Mouse (Mus musculus) midbrain, postnatal 0 days (tissue): ENCODE measurements around the gene Tmprss2. TPM values are rescaled to one million over a fixed set of nuclear protein-coding genes. Genes with fewer than 3 reads are reported as not detected.
A peak's percentile ranks its signal among the peaks of the same experiment; 100 is the strongest.

Experiments
- ATAC-seq: fragments of 200-750 bp; cut with Nextera tagmentation; 2 replicates; pipeline ENCODE4 v1.8.0; 2017; ENCODE audit warnings: moderate number of reproducible peaks, mild to moderate bottlenecking, moderate TSS enrichment, moderate library complexity; ENCODE audit not compliant: low FRiP score
- DNase-seq: peaks from one replicate; pipeline ENCODE4 v3.0.0-alpha.2; 2015; ENCODE audit warnings: low spot score
- H3K27ac ChIP-seq: fragments of 300-500 bp; sonication (generic); 2 replicates; pipeline ENCODE4 v1.5.1; 2014; ENCODE audit warnings: low read depth, mild to moderate bottlenecking, low read length, mixed read lengths
- H3K27me3 ChIP-seq: fragments of 300-500 bp; sonication (generic); 2 replicates; pipeline ENCODE4 v1.6.1; 2014; ENCODE audit warnings: low read length, control low read depth, mixed read lengths; ENCODE audit not compliant: insufficient read depth
- H3K36me3 ChIP-seq: fragments of 300-500 bp; sonication (generic); 2 replicates; pipeline ENCODE4 v1.6.1; 2014; ENCODE audit warnings: low read length, control low read depth, mixed read lengths; ENCODE audit not compliant: insufficient read depth
- H3K4me1 ChIP-seq: fragments of 300-500 bp; sonication (generic); 2 replicates; pipeline ENCODE4 v1.6.1; 2014; ENCODE audit warnings: mild to moderate bottlenecking, control low read depth, antibody characterized with exemption, low read length, mixed read lengths; ENCODE audit not compliant: insufficient read depth
- H3K4me2 ChIP-seq: fragments of 300-500 bp; sonication (generic); 2 replicates; pipeline ENCODE4 v1.6.1; 2014; ENCODE audit warnings: low read depth, mild to moderate bottlenecking, low read length, mixed read lengths; ENCODE audit not compliant: poor library complexity, severe bottlenecking
- H3K4me3 ChIP-seq: fragments of 300-500 bp; sonication (generic); 2 replicates; pipeline ENCODE4 v1.5.1; 2014; ENCODE audit warnings: low read depth, mild to moderate bottlenecking, low read length, moderate library complexity
- H3K9ac ChIP-seq: fragments of 300-500 bp; sonication (generic); replicated peaks from 2 replicates; pipeline ENCODE4 v1.6.1; 2014; ENCODE audit warnings: mild to moderate bottlenecking, low read length, moderate library complexity, mixed read lengths; ENCODE audit not compliant: poor library complexity, severe bottlenecking
- H3K9me3 ChIP-seq: fragments of 300-500 bp; sonication (generic); 2 replicates; pipeline ENCODE4 v1.6.1; 2016; ENCODE audit warnings: low read length, control low read depth
- CTCF ChIP-seq: IDR thresholded peaks from 2 replicates; pipeline ENCODE4 v1.5.1; 2016; ENCODE audit warnings: antibody characterized with exemption, mild to moderate bottlenecking
- WGBS: fragments of 180-500 bp; shearing (Covaris S2); extraction: QIAGEN DNeasy Blood & Tissue Kit; methylation state at CpG from one replicate; pipeline ENCODE4 v1.1.7; 2014; 5-methylcytosine and 5-hydroxymethylcytosine counted together
- polyA plus RNA-seq: library from polyadenylated mRNA; unstranded; fragments of >200 nt; fragmentation: Nextera tagmentation; extraction: Ambion mirVana; gene quantifications from 2 replicates; pipeline ENCODE4 v1.2.1, GENCODE M21; 2015
- total RNA-seq: library from RNA; depleted of rRNA; stranded (reverse); fragments of >200 nt; gene quantifications from 2 replicates; pipeline ENCODE4 v1.2.3, GENCODE M21; 2014

The Tmprss2 gene
- total and polyA plus RNA-seq, 2 experiments from 2014 or later: 0.22 TPM; not detected in 1

GRCm38 (mm10) chr16:97610246-97610645, 749 bp downstream of the Tmprss2 start:
- DNase-seq (no peak), ATAC-seq (no peak)
- Histone ChIP-seq H3K4me1 (peaks cover 5% of the 10 kb centered on the region; the same call in 1 of the 2 replicates), H3K4me3 (peak overlapping the region; percentile 37), H3K27me3 (peaks cover 36% of the 10 kb centered on the region), H3K36me3 (no peaks in the 10 kb centered on the region), H3K4me2 (peak overlapping the region; percentile 57), H3K9me3 (no peaks in the 10 kb centered on the region), H3K27ac (no peak overlapping the region), H3K9ac (no peak overlapping the region)
- no peak for TF ChIP-seq CTCF
- 5% methylated on average over 20 of the region's 20 CpGs for WGBS

- Histone ChIP-seq H3K27me3 (peaks cover 36% of the 10 kb centered on the region), H3K27ac (no peak overlapping the region), H3K4me3 (no peak overlapping the region), H3K9ac (no peak overlapping the region), H3K4me1 (peaks cover 5% of the 10 kb centered on the region; the same call in 1 of the 2 replicates), H3K9me3 (no peaks in the 10 kb centered on the region), H3K4me2 (0 out of 2 replicates have a peak overlapping the region, but pooled peaks have one; percentile 57), H3K36me3 (no peaks in the 10 kb centered on the region)
- DNase-seq (no peak), ATAC-seq (no peak)
- TF ChIP-seq CTCF: no peak
- 93% methylated on average over 2 of the region's 2 CpGs for WGBS
Observed at GRCm38 (mm10) chr16:97609676-97610075, 1.3 kb downstream of the Tmprss2 start.

GRCm38 (mm10) chr16:97607956-97608355, 3.0 kb downstream of the Tmprss2 start:
- TF ChIP-seq CTCF: no peak
- H3K27ac ChIP-seq: no peak overlapping the region
- no peak overlapping the region for H3K4me2 ChIP-seq
- H3K4me3 ChIP-seq: no peak overlapping the region
- H3K36me3 ChIP-seq: no peaks in the 10 kb centered on the region
- DNase-seq (no peak), ATAC-seq (no peak)
- no peak overlapping the region for H3K9ac ChIP-seq
- H3K27me3 ChIP-seq: peaks cover 36% of the 10 kb centered on the region
- WGBS: 96% methylated on average over 1 of the region's 1 CpGs
- H3K4me1 ChIP-seq: peaks cover 5% of the 10 kb centered on the region; the same call in 1 of the 2 replicates
- H3K9me3 ChIP-seq: no peaks in the 10 kb centered on the region

- DNase-seq: no peak
- no peak overlapping the region for H3K27ac ChIP-seq
- H3K4me1 ChIP-seq: peaks cover 5% of the 10 kb centered on the region; the same call in 1 of the 2 replicates
- WGBS: 75% methylated on average over 2 of the region's 2 CpGs
- no peak for ATAC-seq
- no peak overlapping the region for H3K9ac ChIP-seq
- peaks cover 36% of the 10 kb centered on the region for H3K27me3 ChIP-seq
- no peaks in the 10 kb centered on the region for H3K36me3 ChIP-seq
- no peaks in the 10 kb centered on the region for H3K9me3 ChIP-seq
- no peak for TF ChIP-seq CTCF
- no peak overlapping the region for H3K4me3 ChIP-seq
- H3K4me2 ChIP-seq: no peak overlapping the region
Observed at GRCm38 (mm10) chr16:97606829-97607228, 4.2 kb downstream of the Tmprss2 start.

- Histone ChIP-seq H3K4me3 (no peak overlapping the region), H3K4me1 (peaks cover 5% of the 10 kb centered on the region; the same call in 1 of the 2 replicates), H3K36me3 (no peaks in the 10 kb centered on the region), H3K4me2 (no peak overlapping the region), H3K27me3 (peaks cover 30% of the 10 kb centered on the region), H3K9me3 (no peaks in the 10 kb centered on the region), H3K27ac (no peak overlapping the region), H3K9ac (no peak overlapping the region)
- ATAC-seq: no peak
- DNase-seq: no peak
- no peak for TF ChIP-seq CTCF
- 87% methylated on average over 9 of the region's 9 CpGs for WGBS
Observed at GRCm38 (mm10) chr16:97605957-97606721, 4.9 kb downstream of the Tmprss2 start.

- Histone ChIP-seq H3K4me3 (no peak overlapping the region), H3K9me3 (no peaks in the 10 kb centered on the region), H3K27me3 (no peaks in the 10 kb centered on the region), H3K9ac (no peak overlapping the region), H3K4me1 (no peaks in the 10 kb centered on the region), H3K36me3 (no peaks in the 10 kb centered on the region), H3K4me2 (no peak overlapping the region), H3K27ac (no peak overlapping the region)
- DNase-seq (peak; percentile 69), ATAC-seq (no peak)
- WGBS: 43% methylated on average over 1 of the region's 1 CpGs
- TF ChIP-seq CTCF: no peak
Observed at GRCm38 (mm10) chr16:97602256-97602655, 8.7 kb downstream of the Tmprss2 start.
